ENCODE assay signal across 10 mouse cellular contexts in the genomic region with DNA sequence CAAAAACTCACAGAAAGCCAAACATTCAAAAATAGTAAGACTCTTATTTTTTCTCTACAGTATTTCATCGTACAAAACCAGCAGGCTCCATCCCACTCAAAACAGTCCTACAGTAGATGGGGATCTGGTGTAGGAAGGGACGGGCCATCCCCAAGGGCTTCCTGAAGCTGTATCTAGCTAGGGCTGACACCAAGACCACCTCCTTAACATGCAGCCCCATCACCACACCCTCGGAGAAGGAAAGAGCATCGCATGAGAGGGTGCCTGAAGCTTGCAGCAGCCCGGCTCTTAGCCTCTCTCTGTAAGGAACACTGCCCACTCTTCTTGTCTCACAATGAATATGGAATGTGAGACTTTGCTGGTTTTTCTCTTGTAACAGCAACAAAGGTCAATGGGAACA. TPM values are rescaled to one million over a fixed set of nuclear protein-coding genes. Genes with fewer than 3 reads are reported as not detected.
A peak's percentile ranks its signal among the peaks of the same experiment; 100 is the strongest.
DNase-seq lines count a peak whose midpoint lies in the region; ATAC-seq lines count a peak whose summit lies in the region.
"Had no signal": no experiment of that assay in that cellular context is flagged by ENCODE, and none has a peak within 500 bp of the region (broad histone marks: within the 10 kb centered on the region; RNA-seq: fewer than 3 reads in every experiment).

No protein-coding gene starts in this region.

- no peaks in the 10 kb centered on the region for H3K9me3 ChIP-seq in kidney, embryonic 15.5 days (replicated peaks)
- H3K9me3 ChIP-seq: intestine, embryonic 15.5 days; neural tube, embryonic 12.5 days had no signal

- no peaks in the 10 kb centered on the region for H3K36me3 ChIP-seq in kidney, embryonic 15.5 days
- H3K36me3 ChIP-seq: intestine, embryonic 15.5 days; neural tube, embryonic 12.5 days had no signal

- no peak overlapping the region for H3K9ac ChIP-seq in kidney, embryonic 15.5 days
- H3K9ac ChIP-seq: intestine, embryonic 15.5 days; neural tube, embryonic 12.5 days had no signal

- no peak overlapping the region for H3K4me2 ChIP-seq in kidney, embryonic 15.5 days
- H3K4me2 ChIP-seq: intestine, embryonic 15.5 days; neural tube, embryonic 12.5 days had no signal

- peak overlapping the region; percentile 23; the same call in 1 of the 2 replicates for H3K27ac ChIP-seq in kidney, embryonic 15.5 days
- H3K27ac ChIP-seq: intestine, embryonic 15.5 days; neural tube, embryonic 12.5 days had no signal

- ATAC-seq in kidney, embryonic 15.5 days (replicated peaks; ENCODE audit: low FRiP score), result 0 out of 2 replicates have a peak, but pooled peaks have one; percentile 31
- ATAC-seq: intestine, embryonic 15.5 days had no signal

- H3K4me3 ChIP-seq in kidney, embryonic 15.5 days (replicated peaks), result no peak overlapping the region
- H3K4me3 ChIP-seq: intestine, embryonic 15.5 days; neural tube, embryonic 12.5 days had no signal

- H3K4me1 ChIP-seq in kidney, embryonic 15.5 days, result peaks cover 28% of the 10 kb centered on the region

- no peaks in the 10 kb centered on the region for H3K27me3 ChIP-seq in kidney, embryonic 15.5 days
- H3K27me3 ChIP-seq: intestine, embryonic 15.5 days; neural tube, embryonic 12.5 days had no signal

- 73% methylated on average over 5 of the region's 5 CpGs for WGBS in kidney, embryonic 15.5 days

- DNase-seq in kidney, adult 8-10 months, result no peak
- peak; percentile 73 for DNase-seq in A20 (ENCODE audit: low read depth, low spot score)
- peak; percentile 31 for DNase-seq in CD4-positive, CD25-positive, alpha-beta regulatory T cell, adult 2 months (ENCODE audit: low read depth, low spot score)
- DNase-seq in induced T-regulatory cell, adult 2 months (ENCODE audit: low read depth), result peak; percentile 67
- no peak for DNase-seq in cerebellum, adult 9-10 months
- DNase-seq in c-Kit-positive CD71-positive TER-119-positive erythroid progenitor cells, embryonic 14.5 days (ENCODE audit: low spot score), result no peak
- DNase-seq: embryo, embryonic 11 days had no signal

RNA-seq across cellular contexts. Expression of a gene that starts 17.7 kb away (rescaled TPM):
- 5.6 and 6.4 TPM in 2 replicates for polyA plus RNA-seq in kidney, embryonic 15.5 days (2015; fragmentation: Nextera tagmentation; extraction: Ambion mirVana)

RNA-seq across cellular contexts. Expression of a gene that starts 56.5 kb away (rescaled TPM):
- polyA plus RNA-seq in kidney, embryonic 15.5 days (2015; fragmentation: Nextera tagmentation; extraction: Ambion mirVana), result 51.2 and 55.6 TPM in 2 replicates

RNA-seq across cellular contexts. Expression of a gene that starts 56.6 kb away (rescaled TPM):
- 14.9 and 17.2 TPM in 2 replicates for polyA plus RNA-seq in kidney, embryonic 15.5 days (2015; fragmentation: Nextera tagmentation; extraction: Ambion mirVana)

Comparison
In these comparisons a context has a peak if more than half of its experiments do, and no peak if none do; other contexts are left out.
1. DNase-seq: peak in A20 (single experiment), CD4-positive, CD25-positive, alpha-beta regulatory T cell, adult 2 months (single experiment) and induced T-regulatory cell, adult 2 months (single experiment); none in kidney, adult 8-10 months (0 of 2), cerebellum, adult 9-10 months (single experiment) and c-Kit-positive CD71-positive TER-119-positive erythroid progenitor cells, embryonic 14.5 days (single experiment).